Mouse (Mus musculus): ENCODE data around the gene Ms4a2. TPM values are rescaled to one million over a fixed set of nuclear protein-coding genes. Genes with fewer than 3 reads are reported as not detected.

Ms4a2 gene
- total RNA-seq, 2 experiments from 2014 or later = 50.5 to 80.1 TPM

DNA sequence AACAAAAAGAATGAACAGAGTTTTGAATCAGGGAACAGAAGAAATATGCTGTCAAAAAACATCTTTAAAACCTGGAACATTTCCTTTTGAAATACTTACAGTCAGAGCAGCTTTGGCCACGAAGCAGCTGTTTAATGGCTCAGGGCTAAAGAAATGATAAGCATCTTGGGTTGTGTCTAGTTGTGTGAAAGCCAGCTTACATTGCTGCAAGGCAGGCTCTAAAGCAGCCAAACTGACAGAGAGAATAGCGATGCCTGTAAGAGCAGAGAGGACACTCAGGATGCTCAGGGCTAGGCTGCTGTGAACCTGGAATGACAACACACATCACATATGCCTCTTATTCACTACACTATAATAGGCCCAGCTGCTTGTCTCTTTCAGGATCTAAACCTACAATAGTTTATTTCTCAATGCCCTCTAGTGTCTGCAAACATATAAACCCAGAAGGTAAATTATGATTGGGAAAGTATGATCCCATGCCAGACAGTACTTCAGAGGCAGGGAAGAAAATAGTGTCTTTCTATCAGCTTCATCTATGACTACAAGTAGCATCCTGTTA, 33.5 kb downstream of the Ms4a2 start:
- ATAC-seq (ENCODE audit: poor library complexity, severe bottlenecking) = no peak

DNA sequence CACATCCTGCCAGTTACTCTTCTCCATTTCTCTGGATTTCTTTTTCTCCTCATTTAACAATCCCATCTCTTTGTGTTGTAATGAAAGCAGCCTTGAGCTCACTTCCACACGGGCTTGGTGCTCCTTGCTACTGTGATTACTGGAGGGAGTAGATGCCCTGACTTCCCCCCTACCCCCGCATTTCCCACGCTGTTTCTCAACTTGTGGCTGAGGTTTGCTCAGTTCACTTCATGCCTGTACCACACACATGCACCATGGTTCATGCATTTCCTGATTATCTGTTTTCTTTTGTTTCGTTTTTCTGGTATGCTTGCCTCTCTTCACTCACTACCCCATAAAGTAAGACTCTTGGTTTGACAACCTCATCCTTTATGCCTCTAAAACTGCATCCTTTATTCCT, 34.3 kb downstream of the Ms4a2 start:
- peak; percentile 66; the same call in 1 of the 2 replicates for ATAC-seq (ENCODE audit: poor library complexity, severe bottlenecking)

DNA sequence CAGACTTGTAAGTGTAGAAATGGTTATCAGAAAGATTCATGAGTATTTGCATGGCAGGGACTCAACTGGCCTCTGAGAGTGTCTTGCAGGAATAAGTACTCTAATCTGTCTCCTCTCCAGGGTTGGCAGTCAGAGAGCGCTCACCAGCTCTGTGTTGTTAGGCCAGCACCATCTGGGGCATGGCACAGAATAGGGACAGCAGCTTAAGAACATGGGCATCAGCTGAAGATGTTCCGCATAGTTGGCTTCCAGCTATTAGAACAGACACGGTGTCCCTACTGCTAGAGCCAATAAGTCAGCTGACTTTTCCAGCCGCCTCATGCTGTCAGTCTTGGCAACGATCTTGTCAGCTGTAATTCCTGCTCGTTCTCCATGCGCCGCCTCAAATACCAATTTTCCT, 48.6 kb downstream of the Ms4a2 start:
- ATAC-seq (ENCODE audit: poor library complexity, severe bottlenecking) = no peak

Other genes with a start within 250 kb of the Ms4a2 start
- gene Ms4a4a, start 248.2 kb downstream of the Ms4a2 start, total RNA-seq (2015) = 35.8 and 41.7 TPM in 2 replicates
- gene Ms4a4a, start 248.2 kb downstream of the Ms4a2 start, total RNA-seq (2017) = 6.0 and 7.4 TPM in 2 replicates
- gene Ms4a4c, start 218.9 kb downstream of the Ms4a2 start, total RNA-seq (2015) = 412 and 535 TPM in 2 replicates
- gene Ms4a4c, start 218.9 kb downstream of the Ms4a2 start, total RNA-seq (2017) = 446 and 496 TPM in 2 replicates
- 53.5 and 63.3 TPM in 2 replicates for gene Ms4a4b, start 180.2 kb downstream of the Ms4a2 start, total RNA-seq (2015)
- 17.0 and 32.8 TPM in 2 replicates for gene Ms4a4b, start 180.2 kb downstream of the Ms4a2 start, total RNA-seq (2017)
- gene Ms4a6c, start 154.4 kb downstream of the Ms4a2 start, total RNA-seq (2015) = 815 and 879 TPM in 2 replicates
- gene Ms4a6c, start 154.4 kb downstream of the Ms4a2 start, total RNA-seq (2017) = 614 and 767 TPM in 2 replicates
- gene Gm8369, start 137.8 kb downstream of the Ms4a2 start, total RNA-seq (2015) = 16.9 and 21.9 TPM in 2 replicates
- 10.4 and 12.3 TPM in 2 replicates for gene Gm8369, start 137.8 kb downstream of the Ms4a2 start, total RNA-seq (2017)
- 242 and 270 TPM in 2 replicates for gene Ms4a6b, start 107.2 kb downstream of the Ms4a2 start, total RNA-seq (2015)
- gene Ms4a6b, start 107.2 kb downstream of the Ms4a2 start, total RNA-seq (2017) = 138 and 141 TPM in 2 replicates
- gene Ms4a4d, start 86.9 kb downstream of the Ms4a2 start, total RNA-seq (2015) = 0.21 and 0.54 TPM in 2 replicates
- 0.53 TPM in 1 of 2 replicates, not detected in the other for gene Ms4a4d, start 86.9 kb downstream of the Ms4a2 start, total RNA-seq (2017)
- gene Ms4a6d, start 18.9 kb downstream of the Ms4a2 start, total RNA-seq (2015) = 62.8 and 76.5 TPM in 2 replicates
- gene Ms4a6d, start 18.9 kb downstream of the Ms4a2 start, total RNA-seq (2017) = 42.6 and 51.4 TPM in 2 replicates
- gene Ms4a3, start 17.1 kb upstream of the Ms4a2 start, total RNA-seq (2015) = 42.5 and 48.3 TPM in 2 replicates
- gene Ms4a3, start 17.1 kb upstream of the Ms4a2 start, total RNA-seq (2017) = 29.5 and 38.1 TPM in 2 replicates
- 0.51 TPM in 1 of 2 replicates, not detected in the other for gene Oosp2, start 36.8 kb upstream of the Ms4a2 start, total RNA-seq (2015)
- gene Oosp2, start 36.8 kb upstream of the Ms4a2 start, total RNA-seq (2017) = not detected in 2 replicates
- gene Oosp1, start 67.4 kb upstream of the Ms4a2 start, total RNA-seq (2015) = 0.16 and 0.67 TPM in 2 replicates
- gene Oosp1, start 67.4 kb upstream of the Ms4a2 start, total RNA-seq (2017) = 1.1 TPM in 1 of 2 replicates, not detected in the other
- not detected in 2 replicates for gene Oosp3, start 73.3 kb upstream of the Ms4a2 start, total RNA-seq (2015)
- gene Oosp3, start 73.3 kb upstream of the Ms4a2 start, total RNA-seq (2017) = not detected in 2 replicates
- not detected in 2 replicates for gene Gif, start 123.8 kb upstream of the Ms4a2 start, total RNA-seq (2015)
- not detected in 2 replicates for gene Gif, start 123.8 kb upstream of the Ms4a2 start, total RNA-seq (2017)
- 34.2 and 38.7 TPM in 2 replicates for gene Mrpl16, start 146.7 kb upstream of the Ms4a2 start, total RNA-seq (2015)
- gene Mrpl16, start 146.7 kb upstream of the Ms4a2 start, total RNA-seq (2017) = 50.3 and 50.5 TPM in 2 replicates
- 27.6 and 28.5 TPM in 2 replicates for gene Stx3, start 195.7 kb upstream of the Ms4a2 start, total RNA-seq (2015)
- gene Stx3, start 195.7 kb upstream of the Ms4a2 start, total RNA-seq (2017) = 30.4 and 31.5 TPM in 2 replicates
- gene Olfr1417, start 215.5 kb upstream of the Ms4a2 start, total RNA-seq (2015) = not detected in 2 replicates
- not detected in 2 replicates for gene Olfr1417, start 215.5 kb upstream of the Ms4a2 start, total RNA-seq (2017)
- gene Olfr1418, start 237.3 kb upstream of the Ms4a2 start, total RNA-seq (2015) = not detected in 2 replicates
- gene Olfr1418, start 237.3 kb upstream of the Ms4a2 start, total RNA-seq (2017) = not detected in 2 replicates